Mouse (Mus musculus) hematopoietic stem cell, adult 5-6 weeks (primary cell): ENCODE measurements around the gene Ddx31. TPM values are rescaled to one million over a fixed set of nuclear protein-coding genes. Genes with fewer than 3 reads are reported as not detected.
A peak's percentile ranks its signal among the peaks of the same experiment; 100 is the strongest.

Source experiments
- ATAC-seq, 2 experiments: fragments of 125-278 bp in 1 of 2; replicated peaks in 1 of 2; 2 replicates each; pipeline ENCODE4 v1.8.0; 2016 to 2017; ENCODE audit warnings: inconsistent platforms in 2 of 2, mild to moderate bottlenecking in 2 of 2, moderate number of reproducible peaks in 2 of 2, low read depth in 1 of 2, moderate TSS enrichment in 1 of 2; ENCODE audit not compliant: low FRiP score in 2 of 2, poor library complexity in 2 of 2, severe bottlenecking in 2 of 2, insufficient read depth in 1 of 2, low TSS enrichment in 1 of 2
- total RNA-seq: library from RNA; stranded (forward); fragments of 172-1452, 232-1000 nt; gene quantifications from 2 replicates; pipeline ENCODE4 v1.2.3, GENCODE M21; 2017

Gene Ddx31
- total RNA-seq: 24.1 and 25.1 TPM in 2 replicates

- peak; percentile 83 to 97 for ATAC-seq
These were observed at the start of gene Ddx31, which contains the start of gene Gtf3c4 for GRCm38 (mm10) chr2:28840222-28840951. Gene Ddx31, plus strand, starts transcription at chr2:28840406. Gene Gtf3c4, minus strand, starts transcription at chr2:28840360.

- ATAC-seq: peak in 1 of 2 experiments; percentile 40; a peak in 1 of 4 replicates
These were observed 47.1 kb upstream of the Ddx31 start for GRCm38 (mm10) chr2:28792931-28793610.

- ATAC-seq: no peak
These were observed 45.6 kb upstream of the Ddx31 start for GRCm38 (mm10) chr2:28794623-28795022.

GRCm38 (mm10) chr2:28796298-28796697 lies 43.9 kb upstream of the Ddx31 start:
- ATAC-seq: peak; percentile 77 to 88

- ATAC-seq: no peak
These were observed 42.6 kb upstream of the Ddx31 start for GRCm38 (mm10) chr2:28797490-28798106.

- ATAC-seq: no peak
These were observed 41.8 kb upstream of the Ddx31 start for GRCm38 (mm10) chr2:28798390-28798789.

- no peak for ATAC-seq
These were observed 40.6 kb upstream of the Ddx31 start for GRCm38 (mm10) chr2:28799575-28799974.

GRCm38 (mm10) chr2:28803406-28803805 lies 36.8 kb upstream of the Ddx31 start:
- no peak for ATAC-seq

- ATAC-seq: no peak
These were observed 31.4 kb upstream of the Ddx31 start for GRCm38 (mm10) chr2:28808841-28809240.

GRCm38 (mm10) chr2:28810260-28811013 lies 29.8 kb upstream of the Ddx31 start:
- ATAC-seq: no peak

- no peak for ATAC-seq
These were observed 21.3 kb upstream of the Ddx31 start for GRCm38 (mm10) chr2:28818866-28819265.

GRCm38 (mm10) chr2:28829265-28829664 lies 10.9 kb upstream of the Ddx31 start:
- ATAC-seq: no peak

- ATAC-seq: no peak
These were observed 3.8 kb upstream of the Ddx31 start for GRCm38 (mm10) chr2:28836181-28836940.

- ATAC-seq: peak in 1 of 2 experiments; percentile 26; a peak in 3 of 4 replicates
These were observed 545 bp upstream of the Ddx31 start for GRCm38 (mm10) chr2:28839501-28840221.

GRCm38 (mm10) chr2:28842042-28842441 lies 1.8 kb downstream of the Ddx31 start:
- no peak for ATAC-seq

- ATAC-seq: no peak
These were observed 8.7 kb downstream of the Ddx31 start for GRCm38 (mm10) chr2:28848879-28849278.
